ENCODE assay signal across 7 mouse cellular contexts in genomic region chr7:101906696-101907095, GRCm38 (mm10). TPM values are rescaled to one million over a fixed set of nuclear protein-coding genes. Genes with fewer than 3 reads are reported as not detected.
DNase-seq lines count a peak whose midpoint lies in the region; ATAC-seq and TF ChIP-seq lines count a peak whose summit lies in the region.

No protein-coding gene starts in this region.

- no peaks in the 10 kb centered on the region for H3K27me3 ChIP-seq in spleen, adult 2 months (ENCODE audit: control insufficient read depth, insufficient read depth, low read length)
- H3K27me3 ChIP-seq in midbrain, postnatal 0 days (ENCODE audit: insufficient read depth, low read length), result no peaks in the 10 kb centered on the region

- H3K4me3 ChIP-seq in spleen, adult 2 months (ENCODE audit: extremely low read depth, insufficient read depth, insufficient read length), result peak overlapping the region; percentile 82; the same call in 1 of the 2 replicates
- peak overlapping the region; percentile 96 for H3K4me3 ChIP-seq in embryonic fibroblast, embryonic 13.5 days (ENCODE audit: insufficient read depth, low read length)
- peak overlapping the region; percentile 77 for H3K4me3 ChIP-seq in midbrain, postnatal 0 days (ENCODE audit: low read depth, low read length)

- H3K4me1 ChIP-seq in spleen, adult 2 months (ENCODE audit: control insufficient read depth, insufficient read depth, insufficient read length), result peaks cover 4% of the 10 kb centered on the region; the same call in 1 of the 2 replicates
- peaks cover 15% of the 10 kb centered on the region; the same call in 1 of the 2 replicates for H3K4me1 ChIP-seq in embryonic fibroblast, embryonic 13.5 days (ENCODE audit: control insufficient read depth, insufficient read depth, low read length)
- H3K4me1 ChIP-seq in midbrain, postnatal 0 days (ENCODE audit: insufficient read depth, low read length), result 0 out of 2 replicates have a peak, but pooled peaks cover 3% of the 10 kb centered on the region

- DNase-seq in spleen, adult 2 months (ENCODE audit: low read depth in 1 of 2, low spot score in 2 of 2), result no peak
- DNase-seq in spleen, adult 12 weeks (ENCODE audit: low spot score), result no peak
- peak; percentile 23 for DNase-seq in kidney, postnatal 10 days
- no peak for DNase-seq in midbrain, postnatal 0 days (ENCODE audit: low spot score)
- DNase-seq in frontal cortex, postnatal 14 days (ENCODE audit: low spot score in 2 of 2), result no peak
- DNase-seq in ovary, adult 18-20 months (ENCODE audit: low spot score), result no peak

- no peak for TF ChIP-seq CTCF in spleen, adult 2 months (IDR thresholded peaks at IDR 0.05; ENCODE audit: extremely low read depth, insufficient read depth, insufficient read length, insufficient replicate concordance)
- no peak for TF ChIP-seq CTCF in embryonic fibroblast, embryonic 13.5 days (IDR thresholded peaks at IDR 0.05; ENCODE audit: borderline replicate concordance, insufficient read depth, low read length)
- TF ChIP-seq CTCF in midbrain, postnatal 0 days (IDR thresholded peaks at IDR 0.05), result no peak

- peak overlapping the region; percentile 66 for H3K4me2 ChIP-seq in midbrain, postnatal 0 days (ENCODE audit: low read depth, low read length, poor library complexity, severe bottlenecking)

- peak overlapping the region; percentile 32; the same call in 1 of the 2 replicates for H3K27ac ChIP-seq in spleen, adult 2 months (ENCODE audit: insufficient read depth, low read length)
- no peak overlapping the region for H3K27ac ChIP-seq in embryonic fibroblast, embryonic 13.5 days (ENCODE audit: insufficient read depth, low read length)
- no peak overlapping the region for H3K27ac ChIP-seq in midbrain, postnatal 0 days (ENCODE audit: low read depth, low read length)

- H3K36me3 ChIP-seq in spleen, adult 2 months (ENCODE audit: control insufficient read depth, insufficient read depth, low read length), result peaks cover 8% of the 10 kb centered on the region
- peaks cover 20% of the 10 kb centered on the region for H3K36me3 ChIP-seq in midbrain, postnatal 0 days (ENCODE audit: insufficient read depth, low read length)

- WGBS in spleen, adult 2 months, result 5% methylated on average over 8 of the region's 8 CpGs
- WGBS in midbrain, postnatal 0 days, result 89% methylated on average over 8 of the region's 8 CpGs

- ATAC-seq in midbrain, postnatal 0 days (ENCODE audit: low FRiP score), result no peak

- TF ChIP-seq POLR2A in spleen, adult 2 months (IDR thresholded peaks at IDR 0.05; ENCODE audit: low read depth, low read length), result no peak
- no peak for TF ChIP-seq POLR2A in embryonic fibroblast, embryonic 13.5 days (IDR thresholded peaks at IDR 0.05; ENCODE audit: low read depth, low read length)

- no peaks in the 10 kb centered on the region for H3K9me3 ChIP-seq in midbrain, postnatal 0 days (ENCODE audit: low read length)

- H3K9ac ChIP-seq in midbrain, postnatal 0 days (replicated peaks; ENCODE audit: low read length, poor library complexity, severe bottlenecking), result 0 out of 2 replicates have a peak overlapping the region, but pooled peaks have one; percentile 89

RNA-seq across cellular contexts. Expression of gene Tomt, which starts 0.5 kb away (rescaled TPM):
- polyA plus RNA-seq in spleen, adult 2 months (2012; rRNA removed), result 0.07 and 0.15 TPM in 2 replicates
- polyA plus RNA-seq in embryonic fibroblast, embryonic 13.5 days (2011; ENCODE audit: insufficient read length, low read depth, missing spikeins), result not detected in 2 replicates
- total RNA-seq in midbrain, postnatal 0 days (2014; rRNA removed), result 0.38 TPM in 1 of 2 replicates, not detected in the other
- polyA plus RNA-seq in midbrain, postnatal 0 days (2015; fragmentation: Nextera tagmentation; extraction: Ambion mirVana), result 0.23 and 0.32 TPM in 2 replicates

RNA-seq across cellular contexts. Expression of gene Lamtor1, which starts 1.0 kb away (rescaled TPM):
- polyA plus RNA-seq in spleen, adult 2 months (2012; rRNA removed), result 117 and 136 TPM in 2 replicates
- 132 and 151 TPM in 2 replicates for polyA plus RNA-seq in embryonic fibroblast, embryonic 13.5 days (2011; ENCODE audit: insufficient read length, low read depth, missing spikeins)
- total RNA-seq in midbrain, postnatal 0 days (2014; rRNA removed), result 114 and 127 TPM in 2 replicates
- 159 and 180 TPM in 2 replicates for polyA plus RNA-seq in midbrain, postnatal 0 days (2015; fragmentation: Nextera tagmentation; extraction: Ambion mirVana)

RNA-seq across cellular contexts. Expression of gene Lrrc51, which starts 27.0 kb away (rescaled TPM):
- polyA plus RNA-seq in spleen, adult 2 months (2012; rRNA removed), result 2.5 and 2.8 TPM in 2 replicates
- 5.8 and 6.0 TPM in 2 replicates for polyA plus RNA-seq in embryonic fibroblast, embryonic 13.5 days (2011; ENCODE audit: insufficient read length, low read depth, missing spikeins)
- 3.7 and 6.9 TPM in 2 replicates for total RNA-seq in midbrain, postnatal 0 days (2014; rRNA removed)
- polyA plus RNA-seq in midbrain, postnatal 0 days (2015; fragmentation: Nextera tagmentation; extraction: Ambion mirVana), result 7.0 TPM in 2 replicates

RNA-seq across cellular contexts. Expression of gene Numa1, which starts 27.2 kb away (rescaled TPM):
- polyA plus RNA-seq in spleen, adult 2 months (2012; rRNA removed), result 89.8 and 96.9 TPM in 2 replicates
- 110 and 128 TPM in 2 replicates for polyA plus RNA-seq in embryonic fibroblast, embryonic 13.5 days (2011; ENCODE audit: insufficient read length, low read depth, missing spikeins)
- 64.4 and 74.0 TPM in 2 replicates for total RNA-seq in midbrain, postnatal 0 days (2014; rRNA removed)
- 17.9 and 20.6 TPM in 2 replicates for polyA plus RNA-seq in midbrain, postnatal 0 days (2015; fragmentation: Nextera tagmentation; extraction: Ambion mirVana)

RNA-seq across cellular contexts. Expression of gene Folr1, which starts 36.1 kb away (rescaled TPM):
- 0.51 and 0.76 TPM in 2 replicates for polyA plus RNA-seq in spleen, adult 2 months (2012; rRNA removed)
- 0.56 and 1.5 TPM in 2 replicates for polyA plus RNA-seq in embryonic fibroblast, embryonic 13.5 days (2011; ENCODE audit: insufficient read length, low read depth, missing spikeins)
- 4.9 and 11.5 TPM in 2 replicates for total RNA-seq in midbrain, postnatal 0 days (2014; rRNA removed)
- polyA plus RNA-seq in midbrain, postnatal 0 days (2015; fragmentation: Nextera tagmentation; extraction: Ambion mirVana), result 3.9 and 4.3 TPM in 2 replicates
